Mouse (Mus musculus) hindbrain, embryonic 10.5 days (tissue): ENCODE results near the gene Ocln. TPM values are rescaled to one million over a fixed set of nuclear protein-coding genes. Genes with fewer than 3 reads are reported as not detected.

Experiments used
- DNase-seq: peaks from one replicate; pipeline ENCODE4 v3.0.0-alpha.2; 2017; ENCODE audit warnings: low spot score
- H3K27ac ChIP-seq: fragments of 300-500 bp; sonication (generic); 2 replicates; pipeline ENCODE4 v1.5.1; 2016; ENCODE audit warnings: mild to moderate bottlenecking, moderate library complexity
- H3K27me3 ChIP-seq: fragments of 300-500 bp; sonication (generic); 2 replicates; pipeline ENCODE4 v1.6.1; 2016; ENCODE audit warnings: mild to moderate bottlenecking; ENCODE audit not compliant: poor library complexity, insufficient read depth, severe bottlenecking
- H3K36me3 ChIP-seq: fragments of 300-500 bp; sonication (generic); 2 replicates; pipeline ENCODE4 v1.6.1; 2016; ENCODE audit warnings: mild to moderate bottlenecking, moderate library complexity
- H3K4me1 ChIP-seq: fragments of 300-500 bp; sonication (generic); replicated peaks from 2 replicates; pipeline ENCODE4 v1.6.1; 2016; ENCODE audit warnings: mild to moderate bottlenecking
- H3K4me3 ChIP-seq: fragments of 300-500 bp; sonication (generic); 2 replicates; pipeline ENCODE4 v1.5.1; 2016; ENCODE audit warnings: mild to moderate bottlenecking, moderate library complexity
- H3K9me3 ChIP-seq: fragments of 300-500 bp; sonication (generic); 2 replicates; pipeline ENCODE4 v1.6.1; 2016; ENCODE audit warnings: mild to moderate bottlenecking, moderate library complexity
- WGBS: fragments of 180-500 bp; shearing (Covaris S2); methylation state at CpG from one replicate; pipeline ENCODE4 v1.1.7; 2016; 5-methylcytosine and 5-hydroxymethylcytosine counted together
- polyA plus RNA-seq: library from polyadenylated mRNA; unstranded; fragments of >200 nt; fragmentation: Nextera tagmentation; extraction: Ambion mirVana; gene quantifications from 2 replicates; pipeline ENCODE4 v1.2.1, GENCODE M21; 2016

Ocln gene
- polyA plus RNA-seq, 1 experiment from 2014 or later: 4.4 TPM

- 92% methylated on average over 1 of the region's 1 CpGs for WGBS
These were observed 103.0 kb downstream of the Ocln start for GRCm38 (mm10) chr13:100449495-100449894.

More at GRCm38 (mm10) chr13:100449495-100449894, 103.0 kb downstream of the Ocln start:
- no peaks in the 10 kb centered on the region for H3K9me3 ChIP-seq
- no peak for DNase-seq
- no peaks in the 10 kb centered on the region for H3K4me1 ChIP-seq
- no peak overlapping the region for H3K27ac ChIP-seq
- no peaks in the 10 kb centered on the region for H3K36me3 ChIP-seq
- no peak overlapping the region for H3K4me3 ChIP-seq
- H3K27me3 ChIP-seq: no peaks in the 10 kb centered on the region

Other genes with a start within 250 kb of the Ocln start
- 0.06 and 0.10 TPM in 2 replicates for gene Naip6, start 235.0 kb downstream of the Ocln start, polyA plus RNA-seq
- gene Naip1, start 99.8 kb downstream of the Ocln start, polyA plus RNA-seq: not detected in 2 replicates
- gene Gtf2h2, start 60.1 kb downstream of the Ocln start, polyA plus RNA-seq: 75.0 and 92.1 TPM in 2 replicates
- 2.8 and 4.6 TPM in 2 replicates for gene Marveld2, start 64.3 kb upstream of the Ocln start, polyA plus RNA-seq
- gene Ak6, start 98.3 kb upstream of the Ocln start, polyA plus RNA-seq: 336 and 348 TPM in 2 replicates
- 16.7 and 22.2 TPM in 2 replicates for gene Rad17, start 98.3 kb upstream of the Ocln start, polyA plus RNA-seq
- gene Taf9, start 98.9 kb upstream of the Ocln start, polyA plus RNA-seq: 20.8 and 30.2 TPM in 2 replicates
- gene Ccdc125, start 117.0 kb upstream of the Ocln start, polyA plus RNA-seq: 2.2 and 3.0 TPM in 2 replicates
- gene Cdk7, start 178.2 kb upstream of the Ocln start, polyA plus RNA-seq: 83.0 and 96.7 TPM in 2 replicates
- gene Mrps36, start 191.9 kb upstream of the Ocln start, polyA plus RNA-seq: 146 and 147 TPM in 2 replicates
- gene Cenph, start 223.2 kb upstream of the Ocln start, polyA plus RNA-seq: 51.5 and 57.8 TPM in 2 replicates
- gene Ccnb1, start 233.9 kb upstream of the Ocln start, polyA plus RNA-seq: 321 and 434 TPM in 2 replicates